In the genomic region with DNA sequence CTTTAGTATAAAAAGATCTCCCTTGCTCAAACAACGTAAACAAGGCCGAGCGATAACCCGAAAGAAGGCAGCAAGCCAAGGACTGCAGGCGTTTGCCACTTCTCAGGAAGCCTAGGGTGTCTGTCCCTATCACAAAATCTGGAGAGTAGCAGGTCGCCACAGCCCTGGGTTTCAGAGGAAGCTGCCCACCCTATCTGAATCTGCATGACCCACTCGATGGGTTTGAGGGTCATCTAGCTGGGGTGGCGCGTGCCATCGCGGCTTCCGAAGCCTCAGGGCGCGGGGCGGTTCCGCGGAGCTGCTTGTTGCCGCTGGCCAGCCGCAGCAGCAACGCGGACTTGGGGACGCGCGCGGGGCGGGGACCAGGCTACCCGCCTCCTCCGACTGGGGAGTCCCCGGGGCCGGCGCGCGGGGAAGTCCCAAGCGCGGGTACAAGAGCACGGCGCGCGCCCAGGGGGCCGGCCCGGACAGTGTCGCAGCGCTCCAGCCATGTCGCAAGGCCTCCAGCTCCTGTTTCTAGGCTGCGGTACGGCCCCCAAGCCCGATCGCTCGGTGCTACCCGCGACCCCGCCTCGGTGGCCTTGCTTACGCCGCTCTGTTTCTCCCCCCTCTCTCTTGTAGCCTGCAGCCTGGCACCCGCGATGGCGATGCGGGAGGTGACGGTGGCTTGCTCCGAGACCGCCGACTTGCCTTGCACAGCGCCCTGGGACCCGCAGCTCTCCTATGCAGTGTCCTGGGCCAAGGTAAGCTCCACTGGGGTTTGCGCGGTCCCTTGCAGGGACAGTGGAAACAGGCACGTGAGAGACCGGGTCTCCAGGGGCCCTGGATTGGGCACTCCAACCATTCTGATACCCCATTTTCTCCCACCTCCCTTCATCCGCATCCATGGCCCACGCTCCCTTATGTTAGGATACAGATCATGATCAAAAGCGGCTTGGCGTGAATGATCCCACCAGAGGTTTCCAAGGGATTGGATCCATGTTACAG, we compare ENCODE assay signal across 9 mouse cellular contexts. TPM values are rescaled to one million over a fixed set of nuclear protein-coding genes. Genes with fewer than 3 reads are reported as not detected.
A peak's percentile ranks its signal among the peaks of the same experiment; 100 is the strongest.
DNase-seq lines count a peak whose midpoint lies in the region; ATAC-seq and TF ChIP-seq lines count a peak whose summit lies in the region.
"Had no signal": no experiment of that assay in that cellular context is flagged by ENCODE, and none has a peak within 500 bp of the region (broad histone marks: within the 10 kb centered on the region; RNA-seq: fewer than 3 reads in every experiment).

A gene (plus strand): TSS at position 51 of the 987 bp plus-strand sequence.

- no peak within 1 kb of the TSS for H3K27ac ChIP-seq in testis, adult 2 months (ENCODE audit: control insufficient read depth, insufficient read depth, low read depth, low read length)
- no peak within 1 kb of the TSS for H3K27ac ChIP-seq in embryonic facial prominence, embryonic 13.5 days
- no peak within 1 kb of the TSS for H3K27ac ChIP-seq in heart, embryonic 12.5 days (ENCODE audit: poor library complexity, severe bottlenecking)
- peak within 1 kb of the TSS; percentile 64 for H3K27ac ChIP-seq in kidney, embryonic 14.5 days (ENCODE audit: low read depth, low read length)
- no peak within 1 kb of the TSS for H3K27ac ChIP-seq in liver, embryonic 12.5 days
- H3K27ac ChIP-seq in stomach, embryonic 14.5 days (ENCODE audit: low read length), result no peak within 1 kb of the TSS

- peak within 1 kb of the TSS; percentile 49 for H3K4me3 ChIP-seq in testis, adult 2 months (ENCODE audit: control insufficient read depth, low read depth, low read length)
- peak within 1 kb of the TSS; percentile 65 for H3K4me3 ChIP-seq in embryonic facial prominence, embryonic 13.5 days
- peak within 1 kb of the TSS; percentile 57 for H3K4me3 ChIP-seq in heart, embryonic 12.5 days
- peak within 1 kb of the TSS; percentile 64 for H3K4me3 ChIP-seq in kidney, embryonic 14.5 days (ENCODE audit: low read length)
- H3K4me3 ChIP-seq in liver, embryonic 12.5 days, result peak within 1 kb of the TSS; percentile 47
- no peak within 1 kb of the TSS for H3K4me3 ChIP-seq in myocyte
- peak within 1 kb of the TSS; percentile 57 for H3K4me3 ChIP-seq in stomach, embryonic 14.5 days (ENCODE audit: low read depth, low read length)

- WGBS in embryonic facial prominence, embryonic 13.5 days, result 4% methylated on average over 73 of the region's 73 CpGs
- 4% methylated on average over 73 of the region's 73 CpGs for WGBS in heart, embryonic 12.5 days
- WGBS in kidney, embryonic 14.5 days, result 2% methylated on average over 68 of the region's 73 CpGs
- 4% methylated on average over 73 of the region's 73 CpGs for WGBS in liver, embryonic 12.5 days (ENCODE audit: insufficient replicate concordance)
- 4% methylated on average over 69 of the region's 73 CpGs for WGBS in stomach, embryonic 14.5 days

- peak within 1 kb of the TSS; percentile 79 for H3K9ac ChIP-seq in embryonic facial prominence, embryonic 13.5 days
- H3K9ac ChIP-seq in heart, embryonic 12.5 days, result peak within 1 kb of the TSS; percentile 67
- peak within 1 kb of the TSS; percentile 75 for H3K9ac ChIP-seq in kidney, embryonic 14.5 days (ENCODE audit: low read depth, low read length)
- H3K9ac ChIP-seq in liver, embryonic 12.5 days, result peak within 1 kb of the TSS; percentile 52
- peak within 1 kb of the TSS; percentile 45 for H3K9ac ChIP-seq in stomach, embryonic 14.5 days (replicated peaks; ENCODE audit: low read depth, low read length)

- peak within 1 kb of the TSS; percentile 91 for H3K4me2 ChIP-seq in embryonic facial prominence, embryonic 13.5 days
- H3K4me2 ChIP-seq in heart, embryonic 12.5 days, result peak within 1 kb of the TSS; percentile 84
- peak within 1 kb of the TSS; percentile 79 for H3K4me2 ChIP-seq in kidney, embryonic 14.5 days (replicated peaks; ENCODE audit: low read depth, low read length)
- peak within 1 kb of the TSS; percentile 64 for H3K4me2 ChIP-seq in liver, embryonic 12.5 days
- H3K4me2 ChIP-seq in myocyte (ENCODE audit: low read depth), result peak within 1 kb of the TSS; percentile 40
- peak within 1 kb of the TSS; percentile 96 for H3K4me2 ChIP-seq in stomach, embryonic 14.5 days (replicated peaks; ENCODE audit: low read depth, low read length)

- H3K79me2 ChIP-seq in myocyte (ENCODE audit: control insufficient read depth, insufficient read depth), result no peaks in the 10 kb centered on the region

- H3K27me3 ChIP-seq in testis, adult 2 months (ENCODE audit: control insufficient read depth, insufficient read depth, low read length), result no peaks in the 10 kb centered on the region; the same call in 1 of the 2 replicates
- H3K27me3 ChIP-seq in embryonic facial prominence, embryonic 13.5 days, result peaks cover 52% of the 10 kb centered on the region
- peaks cover 27% of the 10 kb centered on the region for H3K27me3 ChIP-seq in heart, embryonic 12.5 days (replicated peaks)
- no peaks in the 10 kb centered on the region for H3K27me3 ChIP-seq in kidney, embryonic 14.5 days (ENCODE audit: control insufficient read depth, insufficient read depth, low read length)
- peaks cover 62% of the 10 kb centered on the region for H3K27me3 ChIP-seq in liver, embryonic 12.5 days (replicated peaks)
- H3K27me3 ChIP-seq in myocyte (ENCODE audit: control insufficient read depth, insufficient read depth, insufficient read length), result peaks cover 29% of the 10 kb centered on the region
- no peaks in the 10 kb centered on the region for H3K27me3 ChIP-seq in stomach, embryonic 14.5 days (ENCODE audit: control insufficient read depth, insufficient read depth, low read length)

- ATAC-seq in embryonic facial prominence, embryonic 13.5 days (ENCODE audit: insufficient number of reproducible peaks, insufficient read depth, low FRiP score, low TSS enrichment, low read depth), result 0 out of 2 replicates have a peak, but pooled peaks have one; percentile 49
- ATAC-seq in heart, embryonic 12.5 days (ENCODE audit: insufficient number of reproducible peaks, low FRiP score), result peak; percentile 67
- ATAC-seq in kidney, embryonic 14.5 days (ENCODE audit: low FRiP score, low TSS enrichment), result peak; percentile 76
- peak; percentile 24; the same call in 1 of the 2 replicates for ATAC-seq in liver, embryonic 12.5 days
- peak; percentile 68 for ATAC-seq in stomach, embryonic 14.5 days (ENCODE audit: insufficient number of reproducible peaks, insufficient read depth, low FRiP score, low read depth)

- H3K36me3 ChIP-seq in testis, adult 2 months (ENCODE audit: control insufficient read depth, insufficient read depth, low read length), result no peaks in the 10 kb centered on the region
- H3K36me3 ChIP-seq in embryonic facial prominence, embryonic 13.5 days, result no peaks in the 10 kb centered on the region
- H3K36me3 ChIP-seq in heart, embryonic 12.5 days, result no peaks in the 10 kb centered on the region
- no peaks in the 10 kb centered on the region for H3K36me3 ChIP-seq in kidney, embryonic 14.5 days (ENCODE audit: control insufficient read depth, insufficient read depth, low read length)
- H3K36me3 ChIP-seq in liver, embryonic 12.5 days, result no peaks in the 10 kb centered on the region
- no peaks in the 10 kb centered on the region for H3K36me3 ChIP-seq in myocyte (ENCODE audit: control insufficient read depth, insufficient read depth)
- no peaks in the 10 kb centered on the region for H3K36me3 ChIP-seq in stomach, embryonic 14.5 days (ENCODE audit: control insufficient read depth, insufficient read depth, low read length)
- H3K36me3 ChIP-seq: G1E had no signal

- no peaks in the 10 kb centered on the region for H3K9me3 ChIP-seq in embryonic facial prominence, embryonic 13.5 days
- no peaks in the 10 kb centered on the region for H3K9me3 ChIP-seq in heart, embryonic 12.5 days (replicated peaks)
- no peaks in the 10 kb centered on the region for H3K9me3 ChIP-seq in kidney, embryonic 14.5 days (ENCODE audit: control insufficient read depth, low read length)
- no peaks in the 10 kb centered on the region for H3K9me3 ChIP-seq in liver, embryonic 12.5 days (replicated peaks)
- no peaks in the 10 kb centered on the region for H3K9me3 ChIP-seq in stomach, embryonic 14.5 days (ENCODE audit: control insufficient read depth, low read depth, low read length)
- H3K9me3 ChIP-seq: G1E had no signal

- TF ChIP-seq POLR2A in testis, adult 2 months (IDR thresholded peaks at IDR 0.05; ENCODE audit: control insufficient read depth, low read depth, low read length), result no peak
- TF ChIP-seq POLR2A in myocyte (IDR thresholded peaks at IDR 0.05; ENCODE audit: insufficient read length, low read depth), result no peak

- peaks cover 10% of the 10 kb centered on the region for H3K4me1 ChIP-seq in testis, adult 2 months (ENCODE audit: control insufficient read depth, insufficient read depth, low read length)
- peaks cover 21% of the 10 kb centered on the region for H3K4me1 ChIP-seq in embryonic facial prominence, embryonic 13.5 days
- H3K4me1 ChIP-seq in heart, embryonic 12.5 days (replicated peaks), result peaks cover 4% of the 10 kb centered on the region
- peaks cover 25% of the 10 kb centered on the region for H3K4me1 ChIP-seq in kidney, embryonic 14.5 days (ENCODE audit: control insufficient read depth, insufficient read depth, low read length)
- H3K4me1 ChIP-seq in liver, embryonic 12.5 days, result 0 out of 2 replicates have a peak, but pooled peaks cover 6% of the 10 kb centered on the region
- H3K4me1 ChIP-seq in stomach, embryonic 14.5 days (ENCODE audit: control insufficient read depth, insufficient read depth, low read length), result peaks cover 20% of the 10 kb centered on the region; the same call in 1 of the 2 replicates

- no peak for TF ChIP-seq CTCF in testis, adult 2 months (IDR thresholded peaks at IDR 0.05; ENCODE audit: control insufficient read depth, insufficient read depth, insufficient replicate concordance, low read depth, low read length)

- no peak within 1 kb of the TSS for H3ac ChIP-seq in myocyte (ENCODE audit: control insufficient read depth, insufficient read length)

- DNase-seq in testis, postnatal 14 days (ENCODE audit: low spot score), result no peak

TF ChIP-seq in myocyte, 11 proteins besides CTCF, POLR2A, EP300 and RAD21 (continues in another document):
- no peak for TF ChIP-seq MYOG (IDR thresholded peaks at IDR 0.05; ENCODE audit: control insufficient read depth in 1 of 3, insufficient read depth in 1 of 3, insufficient read length in 2 of 3, low read depth in 2 of 3)
- TF ChIP-seq TCF12 (IDR thresholded peaks at IDR 0.05; ENCODE audit: insufficient read depth, poor library complexity, severe bottlenecking), result no peak
- no peak for TF ChIP-seq SRF (IDR thresholded peaks at IDR 0.05; ENCODE audit: control insufficient read depth, insufficient read length, low read depth)
- TF ChIP-seq REST (IDR thresholded peaks at IDR 0.05; ENCODE audit: insufficient read depth, insufficient read length), result no peak

RNA-seq across cellular contexts. Expression of the gene that starts here (rescaled TPM):
- polyA plus RNA-seq in testis, adult 2 months (2012; rRNA removed), result 0.10 and 0.15 TPM in 2 replicates
- polyA plus RNA-seq in embryonic facial prominence, embryonic 13.5 days (2015; fragmentation: Nextera tagmentation; extraction: Ambion mirVana), result 5.9 and 7.2 TPM in 2 replicates
- 1.4 and 1.5 TPM in 2 replicates for polyA plus RNA-seq in heart, embryonic 12.5 days (2016; fragmentation: Nextera tagmentation; extraction: Ambion mirVana)
- polyA plus RNA-seq in kidney, embryonic 14.5 days (2014; fragmentation: Nextera tagmentation; extraction: Ambion mirVana), result 26.8 and 34.6 TPM in 2 replicates
- polyA plus RNA-seq in liver, embryonic 12.5 days (2016; fragmentation: Nextera tagmentation; extraction: Ambion mirVana), result 0.64 and 0.89 TPM in 2 replicates
- polyA plus RNA-seq in myocyte (2012; fragmentation: generic; extraction: Trizol), result not detected
- polyA plus RNA-seq in stomach, embryonic 14.5 days (2014; fragmentation: Nextera tagmentation; extraction: Ambion mirVana), result 12.4 and 14.9 TPM in 2 replicates
- polyA plus RNA-seq: G1E had no signal

Comparison
In these comparisons a context has a peak if more than half of its experiments do, and no peak if none do; other contexts are left out.
1. Peak in ATAC-seq, H3K4me3 ChIP-seq, H3K9ac ChIP-seq and H3K4me2 ChIP-seq in liver, embryonic 12.5 days; RNA of the gene not detected or under 1 TPM.
2. ATAC-seq: peak in every context shown above with its lines; median percentile 76 in kidney, embryonic 14.5 days; 68 in stomach, embryonic 14.5 days; 67 in heart, embryonic 12.5 days; 49 in embryonic facial prominence, embryonic 13.5 days; 24 in liver, embryonic 12.5 days.
3. H3K4me2 ChIP-seq: peak in every context shown above with its lines; median percentile 96 in stomach, embryonic 14.5 days; 91 in embryonic facial prominence, embryonic 13.5 days; 84 in heart, embryonic 12.5 days; 79 in kidney, embryonic 14.5 days; 64 in liver, embryonic 12.5 days; 40 in myocyte.